Mouse (Mus musculus): ENCODE data around the gene Gabrp. TPM values are rescaled to one million over a fixed set of nuclear protein-coding genes. Genes with fewer than 3 reads are reported as not detected.

Gene Gabrp
- total RNA-seq, 2 experiments from 2014 or later: not detected

- intact Hi-C loops (cut with DNase I): no loop called here
- DNase-seq (ENCODE audit: low spot score): no peak
These were observed 44.2 kb downstream of the Gabrp start for GRCm38 (mm10) chr11:33534541-33534940.

GRCm38 (mm10) chr11:33533577-33533976, 45.2 kb downstream of the Gabrp start:
- intact Hi-C loops (cut with DNase I): no loop called here
- no peak for DNase-seq (ENCODE audit: low spot score)

GRCm38 (mm10) chr11:33529576-33529975, 49.2 kb downstream of the Gabrp start:
- intact Hi-C loops (cut with DNase I): no loop called here
- DNase-seq (ENCODE audit: low spot score): no peak

GRCm38 (mm10) chr11:33513376-33513991, 65.3 kb downstream of the Gabrp start, which contains the start of gene Ranbp17:
Ranbp17 (minus strand) TSS chr11:33513746.
- intact Hi-C loops (cut with DNase I): no loop called here
- no peak for DNase-seq (ENCODE audit: low spot score)

GRCm38 (mm10) chr11:33512854-33513375, 65.8 kb downstream of the Gabrp start:
- intact Hi-C loops (cut with DNase I): no loop called here
- peak; percentile 26 for DNase-seq (ENCODE audit: low spot score)

GRCm38 (mm10) chr11:33509401-33509800, 69.4 kb downstream of the Gabrp start:
- DNase-seq (ENCODE audit: low spot score): no peak
- intact Hi-C loops (cut with DNase I): no loop called here

Other genes with a start within 250 kb of the Gabrp start
- gene Ranbp17, start 65.2 kb downstream of the Gabrp start, total RNA-seq (2021): under 1 TPM; 0.56 to 0.75 TPM
- not detected for gene D130052B06Rik, start 20.3 kb upstream of the Gabrp start, total RNA-seq (2021)